Mouse (Mus musculus): ENCODE data around the gene Adat2.

DNA sequence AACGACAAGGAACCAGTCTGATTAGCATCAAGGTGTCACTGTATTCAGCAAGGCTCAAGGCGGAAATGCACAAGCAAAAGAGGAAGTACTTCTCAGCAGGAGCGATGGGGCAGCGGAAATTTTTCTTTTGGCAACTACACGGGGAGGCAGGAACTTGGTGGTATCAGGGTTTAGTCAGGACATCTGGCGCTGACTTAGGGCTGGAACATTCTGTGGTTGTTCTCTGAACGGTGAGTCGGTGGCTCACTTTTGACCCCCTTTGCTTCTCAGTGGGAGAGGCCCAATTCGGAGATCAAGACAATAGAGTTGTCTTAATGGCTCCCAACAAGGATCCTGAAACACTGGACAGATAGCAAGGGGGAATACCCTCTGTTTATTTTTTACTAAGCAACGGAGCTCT is 39.5 kb downstream of the Adat2 start:
- TF ChIP-seq POLR2A (IDR thresholded peaks at IDR 0.05; ENCODE audit: low read depth, low read length) = no peak
- no peak for TF ChIP-seq BHLHE40 (IDR thresholded peaks at IDR 0.05; ENCODE audit: low read depth, low read length)
